Mouse (Mus musculus) E14TG2a.4 (cell line): ENCODE measurements around the gene March5.

Experiments
- H3K27me3 ChIP-seq: 2 replicates; pipeline ENCODE4 v1.6.1; 2014; ENCODE audit warnings: low read length, control low read depth; ENCODE audit not compliant: insufficient read depth
- H3K36me3 ChIP-seq: 2 replicates; pipeline ENCODE4 v1.6.1; 2014; ENCODE audit warnings: low read length, control low read depth; ENCODE audit not compliant: insufficient read depth
- H3K4me1 ChIP-seq: replicated peaks from 2 replicates; pipeline ENCODE4 v1.6.1; 2014; ENCODE audit warnings: low read depth, low read length, control low read depth
- H3K4me3 ChIP-seq: replicated peaks from 2 replicates; pipeline ENCODE4 v1.5.1; 2014; ENCODE audit warnings: mild to moderate bottlenecking, low read length
- H3K9me3 ChIP-seq: 2 replicates; pipeline ENCODE4 v1.6.1; 2014; ENCODE audit warnings: low read length, control low read depth
- CTCF ChIP-seq: conservative IDR thresholded peaks from 2 replicates; pipeline ENCODE4 v1.5.1; 2014; ENCODE audit warnings: low read length
- NANOG ChIP-seq: IDR thresholded peaks from 2 replicates; pipeline ENCODE4 v1.6.1; 2014; ENCODE audit warnings: borderline replicate concordance, low read length, mixed read lengths
- POU5F1 ChIP-seq: IDR thresholded peaks from 2 replicates; pipeline ENCODE4 v1.6.1; 2014; ENCODE audit warnings: low read length, borderline replicate concordance

The March5 gene

GRCm38 (mm10) chr19:37233561-37234539, 26.5 kb downstream of the March5 start:
- no peak for TF ChIP-seq CTCF
- no peak for TF ChIP-seq POU5F1
- TF ChIP-seq NANOG = no peak
- H3K9me3 ChIP-seq = no peaks in the 10 kb centered on the region
- H3K27me3 ChIP-seq = peaks cover 51% of the 10 kb centered on the region
- H3K36me3 ChIP-seq = no peaks in the 10 kb centered on the region
- peaks cover 16% of the 10 kb centered on the region for H3K4me1 ChIP-seq
- peak overlapping the region; percentile 79 for H3K4me3 ChIP-seq

- no peaks in the 10 kb centered on the region for H3K36me3 ChIP-seq
Observed at GRCm38 (mm10) chr19:37235818-37236217, 28.5 kb downstream of the March5 start.

GRCm38 (mm10) chr19:37237306-37237705, 30.0 kb downstream of the March5 start:
- Histone ChIP-seq H3K36me3 (no peaks in the 10 kb centered on the region), H3K27me3 (peaks cover 45% of the 10 kb centered on the region), H3K9me3 (no peaks in the 10 kb centered on the region), H3K4me3 (no peak overlapping the region), H3K4me1 (peaks cover 18% of the 10 kb centered on the region)
- TF ChIP-seq NANOG (no peak), CTCF (no peak), POU5F1 (no peak)

More at GRCm38 (mm10) chr19:37235818-37236217, 28.5 kb downstream of the March5 start:
- Histone ChIP-seq H3K4me1 (peaks cover 18% of the 10 kb centered on the region), H3K9me3 (no peaks in the 10 kb centered on the region), H3K27me3 (peaks cover 51% of the 10 kb centered on the region), H3K4me3 (no peak overlapping the region)
- TF ChIP-seq CTCF (no peak), POU5F1 (no peak), NANOG (no peak)

- H3K9me3 ChIP-seq = no peaks in the 10 kb centered on the region
- TF ChIP-seq NANOG (no peak), POU5F1 (no peak), CTCF (no peak)
Observed at GRCm38 (mm10) chr19:37237712-37238437, 30.5 kb downstream of the March5 start.

GRCm38 (mm10) chr19:37238651-37239050, 31.3 kb downstream of the March5 start:
- Histone ChIP-seq H3K9me3 (no peaks in the 10 kb centered on the region), H3K27me3 (peaks cover 33% of the 10 kb centered on the region), H3K4me3 (no peak overlapping the region), H3K4me1 (peaks cover 18% of the 10 kb centered on the region), H3K36me3 (no peaks in the 10 kb centered on the region)
- TF ChIP-seq CTCF (no peak), NANOG (no peak), POU5F1 (no peak)

More at GRCm38 (mm10) chr19:37237712-37238437, 30.5 kb downstream of the March5 start:
- H3K4me1 ChIP-seq = peaks cover 18% of the 10 kb centered on the region
- 0 out of 2 replicates have a peak overlapping the region, but pooled peaks have one; percentile 29 for H3K4me3 ChIP-seq
- H3K27me3 ChIP-seq = peaks cover 40% of the 10 kb centered on the region
- no peaks in the 10 kb centered on the region for H3K36me3 ChIP-seq

- H3K27me3 ChIP-seq = peaks cover 29% of the 10 kb centered on the region
- H3K4me1 ChIP-seq = peaks cover 18% of the 10 kb centered on the region
- TF ChIP-seq NANOG = no peak
- no peak for TF ChIP-seq CTCF
- no peak for TF ChIP-seq POU5F1
- no peaks in the 10 kb centered on the region for H3K36me3 ChIP-seq
- H3K9me3 ChIP-seq = no peaks in the 10 kb centered on the region
- H3K4me3 ChIP-seq = no peak overlapping the region
Observed at GRCm38 (mm10) chr19:37239096-37239495, 31.8 kb downstream of the March5 start.

- TF ChIP-seq POU5F1 (no peak), CTCF (peak; percentile 35), NANOG (no peak)
- no peaks in the 10 kb centered on the region for H3K9me3 ChIP-seq
- no peaks in the 10 kb centered on the region for H3K36me3 ChIP-seq
- peaks cover 14% of the 10 kb centered on the region for H3K4me1 ChIP-seq
- H3K4me3 ChIP-seq = no peak overlapping the region
- H3K27me3 ChIP-seq = peaks cover 10% of the 10 kb centered on the region
Observed at GRCm38 (mm10) chr19:37241201-37241600, 33.9 kb downstream of the March5 start.

- Histone ChIP-seq H3K9me3 (no peaks in the 10 kb centered on the region), H3K4me1 (peaks cover 13% of the 10 kb centered on the region), H3K4me3 (no peak overlapping the region), H3K36me3 (no peaks in the 10 kb centered on the region), H3K27me3 (no peaks in the 10 kb centered on the region)
- no peak for TF ChIP-seq CTCF
- TF ChIP-seq POU5F1 = no peak
- no peak for TF ChIP-seq NANOG
Observed at GRCm38 (mm10) chr19:37242707-37243106, 35.4 kb downstream of the March5 start.
